Mouse (Mus musculus) CH12.LX (cell line): ENCODE measurements around the gene Stub1. TPM values are rescaled to one million over a fixed set of nuclear protein-coding genes. Genes with fewer than 3 reads are reported as not detected.

Experiments
- DNase-seq: peaks from one replicate; pipeline ENCODE4 v3.0.0-alpha.2; 2013; ENCODE audit errors: extremely low read depth
- H3K27ac ChIP-seq: 2 replicates; pipeline ENCODE4 v1.5.1; 2012; ENCODE audit warnings: low read depth, mild to moderate bottlenecking, control low read depth, moderate library complexity; ENCODE audit not compliant: insufficient read depth
- H3K27me3 ChIP-seq: replicated peaks from 2 replicates; pipeline ENCODE3; 2012; ENCODE audit warnings: inconsistent platforms
- H3K36me3 ChIP-seq, 2 experiments: replicated peaks in 1 of 2; 2 replicates each; pipeline versions ENCODE3 to v1.6.1; 2012; ENCODE audit warnings: inconsistent platforms in 1 of 2, low read length in 1 of 2, mild to moderate bottlenecking in 1 of 2, mixed read lengths in 1 of 2, moderate library complexity in 1 of 2; ENCODE audit not compliant: control insufficient read depth in 1 of 2, insufficient read depth in 1 of 2
- H3K4me1 ChIP-seq, 2 experiments: 2 replicates each; pipeline ENCODE4 v1.6.1; 2012; ENCODE audit warnings: inconsistent platforms in 1 of 2, moderate library complexity in 1 of 2; ENCODE audit not compliant: insufficient read depth in 2 of 2, control insufficient read depth in 1 of 2
- H3K4me2 ChIP-seq: 2 replicates; pipeline ENCODE4 v1.6.1; 2012; ENCODE audit warnings: low read depth, mild to moderate bottlenecking, control low read depth; ENCODE audit not compliant: poor library complexity, insufficient read depth, severe bottlenecking
- H3K4me3 ChIP-seq, 3 experiments: fragments of 150-350 bp in 1 of 3; sonication (generic) in 1 of 3; replicated peaks in 1 of 3; 2 replicates each; pipeline versions ENCODE3 to v1.5.1; 2011 to 2012; ENCODE audit warnings: low read depth in 2 of 3, low read length in 2 of 3, mild to moderate bottlenecking in 2 of 3, moderate library complexity in 2 of 3, control low read depth in 1 of 3, improper control_type of control experiment in 1 of 3, inconsistent platforms in 1 of 3, mixed read lengths in 1 of 3; ENCODE audit not compliant: poor library complexity in 1 of 3
- H3K79me2 ChIP-seq: replicated peaks from 2 replicates; pipeline ENCODE4 v1.6.1; 2012; ENCODE audit warnings: mild to moderate bottlenecking, moderate library complexity; ENCODE audit not compliant: control insufficient read depth, poor library complexity, insufficient read depth, severe bottlenecking; ENCODE audit errors: extremely low read depth
- H3K9ac ChIP-seq: 2 replicates; pipeline ENCODE4 v1.6.1; 2012; ENCODE audit warnings: low read depth, mild to moderate bottlenecking, control low read depth, moderate library complexity; ENCODE audit not compliant: insufficient read depth
- H3K9me3 ChIP-seq: replicated peaks from 2 replicates; pipeline ENCODE3; 2012; ENCODE audit warnings: low read length, inconsistent platforms, mixed read lengths
- CHD1 ChIP-seq: IDR thresholded peaks from 2 replicates; pipeline ENCODE4 v1.6.1; 2012; ENCODE audit warnings: low read depth, low read length, improper control_type of control experiment, inconsistent platforms
- CTCF ChIP-seq, 2 experiments: IDR thresholded peaks in 1 of 2; conservative IDR thresholded peaks in 1 of 2; 2 replicates each; pipeline ENCODE4 v1.5.1; 2011 to 2012; ENCODE audit warnings: low read depth in 2 of 2, low read length in 2 of 2, improper control_type of control experiment in 1 of 2, inconsistent platforms in 1 of 2, mild to moderate bottlenecking in 1 of 2, moderate library complexity in 1 of 2
- E2F4 ChIP-seq: IDR thresholded peaks from 2 replicates; pipeline ENCODE4 v1.6.1; 2011; ENCODE audit warnings: low read depth, low read length, improper control_type of control experiment; ENCODE audit not compliant: insufficient replicate concordance
- ELF1 ChIP-seq: IDR thresholded peaks from 2 replicates; pipeline ENCODE4 v1.6.1; 2014; ENCODE audit warnings: low read depth, mild to moderate bottlenecking, inconsistent platforms, low read length, improper control_type of control experiment
- EP300 ChIP-seq: IDR thresholded peaks from 2 replicates; pipeline ENCODE4 v1.6.1; 2011; ENCODE audit warnings: low read length, improper control_type of control experiment
- HCFC1 ChIP-seq: IDR thresholded peaks from 2 replicates; pipeline ENCODE4 v1.6.1; 2012; ENCODE audit warnings: low read depth, mild to moderate bottlenecking, inconsistent platforms, low read length, improper control_type of control experiment
- IRF4 ChIP-seq: IDR thresholded peaks from 2 replicates; pipeline ENCODE4 v1.6.1; 2014; ENCODE audit warnings: low read depth, mild to moderate bottlenecking, inconsistent platforms, low read length, improper control_type of control experiment
- JUN ChIP-seq: IDR thresholded peaks from 2 replicates; pipeline ENCODE4 v1.6.1; 2011; ENCODE audit warnings: low read depth, mild to moderate bottlenecking, low read length, improper control_type of control experiment, moderate library complexity; ENCODE audit not compliant: insufficient read depth
- MEF2A ChIP-seq: IDR thresholded peaks from 2 replicates; pipeline ENCODE4 v1.6.1; 2014; ENCODE audit warnings: low read depth, mild to moderate bottlenecking, inconsistent platforms, low read length, improper control_type of control experiment, borderline replicate concordance
- PAX5 ChIP-seq: IDR thresholded peaks from 2 replicates; pipeline ENCODE4 v1.6.1; 2012; ENCODE audit warnings: low read length, inconsistent platforms, mixed read lengths
- POLR2A ChIP-seq: IDR thresholded peaks from 2 replicates; pipeline ENCODE4 v1.6.1; 2011; ENCODE audit warnings: low read depth, mild to moderate bottlenecking, improper control_type of control experiment, low read length
- POLR2AphosphoS2 ChIP-seq: IDR thresholded peaks from 2 replicates; pipeline ENCODE4 v1.6.1; 2011; ENCODE audit warnings: low read depth, low read length, improper control_type of control experiment
- RCOR1 ChIP-seq: conservative IDR thresholded peaks from 2 replicates; pipeline ENCODE4 v1.6.1; 2012; ENCODE audit warnings: low read depth, mild to moderate bottlenecking, inconsistent platforms, low read length, improper control_type of control experiment
- SMC3 ChIP-seq: IDR thresholded peaks from 2 replicates; pipeline ENCODE4 v1.6.1; 2011; ENCODE audit warnings: low read depth, low read length, improper control_type of control experiment
- TBP ChIP-seq: conservative IDR thresholded peaks from 2 replicates; pipeline ENCODE4 v1.6.1; 2011; ENCODE audit warnings: low read depth, low read length, improper control_type of control experiment
- USF2 ChIP-seq: conservative IDR thresholded peaks from 2 replicates; pipeline ENCODE4 v1.6.1; 2011; ENCODE audit warnings: low read depth, low read length, improper control_type of control experiment
- ZMIZ1 ChIP-seq: IDR thresholded peaks from 2 replicates; pipeline ENCODE4 v1.6.1; 2012; ENCODE audit warnings: low read depth, mild to moderate bottlenecking, inconsistent platforms, low read length, improper control_type of control experiment
- ZNF384 ChIP-seq: IDR thresholded peaks from 2 replicates; pipeline ENCODE4 v1.6.1; 2012; ENCODE audit warnings: low read depth, low read length, improper control_type of control experiment, inconsistent platforms
- dilution Hi-C: fragments of 300-500 bp; cut with MboI; formaldehyde crosslinking; loops from 2 replicates; pipeline ENCODE4 v1.14.3; 2020; ENCODE audit warnings: low sequenced_read_pairs; ENCODE audit not compliant: extremely low pct_unique_long_range_greater_than_20kb, extremely low pct_ligation_motif_present
- in situ Hi-C: fragments of 300-500 bp; cut with MboI; formaldehyde crosslinking; loops from 3 replicates; pipeline ENCODE4 v1.14.3; 2019; ENCODE audit warnings: low sequenced_read_pairs, low pct_ligation_motif_present, low pct_unique_long_range_greater_than_20kb, mixed read lengths
- polyA plus RNA-seq: library from polyadenylated mRNA; unstranded; fragments of >175 nt; gene quantifications from 2 replicates; pipeline ENCODE4 v1.2.1, GENCODE M21; 2012; ENCODE audit warnings: low read depth; ENCODE audit not compliant: insufficient read length
- total RNA-seq, 2 experiments: library from RNA; depleted of rRNA; stranded (reverse); fragments of 300-350 nt in 1 of 2; fragments of >200 nt in 1 of 2; gene quantifications; 2 replicates each; pipeline ENCODE4 v1.2.3; 2012 to 2014

The Stub1 gene
- total and polyA plus RNA-seq, 3 experiments: 62.9 to 98.3 (median 84.8) TPM

DNA sequence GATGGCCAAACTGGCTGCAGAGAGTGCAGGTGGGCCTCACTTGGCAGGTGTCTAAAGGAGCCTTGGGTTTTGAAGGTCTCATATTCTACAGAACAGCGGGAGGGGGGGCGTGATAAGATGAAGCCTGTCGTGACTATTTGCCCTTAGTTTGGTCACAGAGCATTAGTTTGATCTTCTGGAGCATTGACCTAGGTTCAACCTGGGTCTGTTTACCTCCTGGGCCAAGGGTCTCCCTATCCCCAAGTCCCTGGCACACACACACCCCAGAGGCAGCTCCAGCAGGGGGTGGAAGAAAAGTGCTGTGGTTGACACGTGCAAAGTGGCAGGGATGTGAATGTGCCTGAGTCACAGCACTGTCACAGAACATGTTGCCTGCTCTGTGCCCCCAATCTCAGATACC lies 22.3 kb downstream of the Stub1 start:
- Histone ChIP-seq H3K4me3 (no peak overlapping the region), H3K9ac (no peak overlapping the region), H3K79me2 (no peaks in the 10 kb centered on the region), H3K9me3 (no peaks in the 10 kb centered on the region), H3K4me1 (no peaks in the 10 kb centered on the region), H3K27ac (no peak overlapping the region), H3K4me2 (no peak overlapping the region), H3K27me3 (peaks cover 82% of the 10 kb centered on the region), H3K36me3 (no peaks in the 10 kb centered on the region)
- no peak for DNase-seq
- in situ Hi-C loops (no loop called here), dilution Hi-C loops (no loop called here)
- TF ChIP-seq CTCF (conservative IDR thresholded peaks at IDR 0.05 in 1 of 2, IDR thresholded peaks at IDR 0.05 in 1 of 2; ENCODE audit: low read depth in 2 of 2, low read length in 2 of 2) (no peak), ZNF384 (no peak), E2F4 (no peak), ELF1 (no peak), EP300 (no peak), POLR2AphosphoS2 (no peak)

GRCm38 (mm10) chr17:25809606-25810340 lies 23.4 kb downstream of the Stub1 start:
- no peak overlapping the region for H3K4me3 ChIP-seq
- H3K79me2 ChIP-seq: no peaks in the 10 kb centered on the region
- no peak overlapping the region for H3K4me2 ChIP-seq
- H3K27me3 ChIP-seq: peaks cover 76% of the 10 kb centered on the region
- in situ Hi-C loops: no loop called here
- H3K27ac ChIP-seq: no peak overlapping the region
- no peaks in the 10 kb centered on the region for H3K9me3 ChIP-seq
- no peak for DNase-seq
- TF ChIP-seq IRF4 (no peak), CTCF (conservative IDR thresholded peaks at IDR 0.05 in 1 of 2, IDR thresholded peaks at IDR 0.05 in 1 of 2; ENCODE audit: low read depth in 2 of 2, low read length in 2 of 2) (no peak), PAX5 (no peak), MEF2A (no peak), CHD1 (no peak), HCFC1 (no peak), ZMIZ1 (no peak), TBP (no peak), JUN (no peak), POLR2A (no peak), SMC3 (no peak), RCOR1 (no peak), USF2 (no peak)
- H3K36me3 ChIP-seq: no peaks in the 10 kb centered on the region
- no peak overlapping the region for H3K9ac ChIP-seq
- no peaks in the 10 kb centered on the region for H3K4me1 ChIP-seq
- dilution Hi-C loops: no loop called here
